In genomic region chr9:21312134-21312533, GRCm38 (mm10) we compare ENCODE assay signal across 8 mouse cellular contexts. TPM values are rescaled to one million over a fixed set of nuclear protein-coding genes. Genes with fewer than 3 reads are reported as not detected.
DNase-seq lines count a peak whose midpoint lies in the region; ATAC-seq and TF ChIP-seq lines count a peak whose summit lies in the region.

TSS of gene Ap1m2 (minus strand) at chr9:21312337.

- no peak for TF ChIP-seq POLR2A in heart, adult 2 months (IDR thresholded peaks at IDR 0.05; ENCODE audit: insufficient read depth, low read depth, low read length)

- H3K27ac ChIP-seq in heart, embryonic 16.5 days (ENCODE audit: low read length), result no peak within 1 kb of the TSS
- H3K27ac ChIP-seq in heart, adult 2 months, result no peak within 1 kb of the TSS
- H3K27ac ChIP-seq in forebrain, embryonic 12.5 days, result no peak within 1 kb of the TSS
- H3K27ac ChIP-seq in midbrain, embryonic 16.5 days (ENCODE audit: low read length), result no peak within 1 kb of the TSS

- WGBS in heart, embryonic 16.5 days, result 14% methylated on average over 35 of the region's 35 CpGs
- WGBS in heart, adult 2 months, result 26% methylated on average over 34 of the region's 35 CpGs
- 14% methylated on average over 29 of the region's 35 CpGs for WGBS in forebrain, embryonic 12.5 days
- WGBS in midbrain, embryonic 16.5 days, result 12% methylated on average over 34 of the region's 35 CpGs

- no peaks in the 10 kb centered on the region for H3K36me3 ChIP-seq in heart, embryonic 16.5 days (ENCODE audit: control insufficient read depth, insufficient read depth)
- no peaks in the 10 kb centered on the region for H3K36me3 ChIP-seq in heart, adult 2 months (ENCODE audit: control insufficient read depth, insufficient read depth, low read length)
- H3K36me3 ChIP-seq in forebrain, embryonic 12.5 days (replicated peaks), result no peaks in the 10 kb centered on the region
- H3K36me3 ChIP-seq in midbrain, embryonic 16.5 days (ENCODE audit: control insufficient read depth, insufficient read depth, low read length), result no peaks in the 10 kb centered on the region

- H3K4me3 ChIP-seq in heart, embryonic 16.5 days (ENCODE audit: low read length), result peak within 1 kb of the TSS; percentile 29
- no peak within 1 kb of the TSS for H3K4me3 ChIP-seq in heart, adult 2 months
- H3K4me3 ChIP-seq in forebrain, embryonic 12.5 days (replicated peaks), result 0 out of 2 replicates have a peak within 1 kb of the TSS, but pooled peaks have one; percentile 5
- H3K4me3 ChIP-seq in midbrain, embryonic 16.5 days (ENCODE audit: low read depth, low read length), result peak within 1 kb of the TSS; percentile 31

- H3K9ac ChIP-seq in heart, embryonic 16.5 days (ENCODE audit: low read length), result no peak within 1 kb of the TSS
- no peak within 1 kb of the TSS for H3K9ac ChIP-seq in heart, adult 2 months (ENCODE audit: low read depth, low read length)
- no peak within 1 kb of the TSS for H3K9ac ChIP-seq in forebrain, embryonic 12.5 days
- peak within 1 kb of the TSS; percentile 43; the same call in 1 of the 2 replicates for H3K9ac ChIP-seq in midbrain, embryonic 16.5 days (ENCODE audit: low read depth, low read length)

- no peaks in the 10 kb centered on the region for H3K79me2 ChIP-seq in heart, adult 2 months (replicated peaks; ENCODE audit: control insufficient read depth, insufficient read depth, low read length)

- no peak within 1 kb of the TSS for H3K4me2 ChIP-seq in heart, embryonic 16.5 days (ENCODE audit: low read depth, low read length)
- H3K4me2 ChIP-seq in forebrain, embryonic 12.5 days, result peak within 1 kb of the TSS; percentile 22
- peak within 1 kb of the TSS; percentile 47 for H3K4me2 ChIP-seq in midbrain, embryonic 16.5 days (ENCODE audit: low read length)

- TF ChIP-seq CTCF in heart, adult 2 months (IDR thresholded peaks at IDR 0.05), result no peak

- H3K9me3 ChIP-seq in heart, embryonic 16.5 days (replicated peaks; ENCODE audit: control insufficient read depth, low read length), result no peaks in the 10 kb centered on the region
- H3K9me3 ChIP-seq in forebrain, embryonic 12.5 days, result no peaks in the 10 kb centered on the region
- no peaks in the 10 kb centered on the region for H3K9me3 ChIP-seq in midbrain, embryonic 16.5 days (replicated peaks; ENCODE audit: control insufficient read depth, low read length, poor library complexity, severe bottlenecking)

- no peak for ATAC-seq in heart, embryonic 16.5 days (replicated peaks; ENCODE audit: extremely low read depth, insufficient read depth, low FRiP score)
- ATAC-seq in forebrain, embryonic 12.5 days (ENCODE audit: low FRiP score), result no peak
- no peak for ATAC-seq in midbrain, embryonic 16.5 days
- no peak for ATAC-seq in megakaryocyte, adult 5-6 weeks (ENCODE audit: poor library complexity, severe bottlenecking)

- no peak for TF ChIP-seq EP300 in heart, adult 2 months (IDR thresholded peaks at IDR 0.05; ENCODE audit: insufficient read depth, low read depth, low read length)

- H3K27me3 ChIP-seq in heart, embryonic 16.5 days (ENCODE audit: control insufficient read depth, insufficient read depth, low read length), result peaks cover 7% of the 10 kb centered on the region
- no peaks in the 10 kb centered on the region for H3K27me3 ChIP-seq in heart, adult 2 months (ENCODE audit: control insufficient read depth, insufficient read depth, low read length)
- H3K27me3 ChIP-seq in forebrain, embryonic 12.5 days, result peaks cover 24% of the 10 kb centered on the region
- H3K27me3 ChIP-seq in midbrain, embryonic 16.5 days (ENCODE audit: control insufficient read depth, insufficient read depth, low read depth, low read length), result peaks cover 14% of the 10 kb centered on the region

- DNase-seq in heart, adult 2 months, result no peak
- peak; percentile 67 to 83 for DNase-seq in kidney, postnatal 25 days
- DNase-seq in layer of hippocampus, postnatal 36 days, result no peak
- no peak for DNase-seq in layer of hippocampus, postnatal 14 days (ENCODE audit: low spot score in 2 of 2)

- intact Hi-C loops in heart, adult 2 months (cut with DNase I), result loop anchor here (2.0 to 5.0 kb wide), 3 partner anchors 27 to 155 kb away; no protein-coding TSS in a partner anchor

- peaks cover 2% of the 10 kb centered on the region; the same call in 1 of the 2 replicates for H3K4me1 ChIP-seq in heart, embryonic 16.5 days (ENCODE audit: control insufficient read depth, insufficient read depth, low read length)
- H3K4me1 ChIP-seq in heart, adult 2 months (ENCODE audit: control insufficient read depth, insufficient read depth, low read length), result peaks cover 1% of the 10 kb centered on the region; the same call in 1 of the 2 replicates
- peaks cover 6% of the 10 kb centered on the region; the same call in 1 of the 2 replicates for H3K4me1 ChIP-seq in forebrain, embryonic 12.5 days
- H3K4me1 ChIP-seq in midbrain, embryonic 16.5 days (ENCODE audit: control insufficient read depth, insufficient read depth, low read length), result no peaks in the 10 kb centered on the region

RNA-seq across cellular contexts. Expression of gene Ap1m2, which starts in this region (rescaled TPM):
- polyA plus RNA-seq in heart, embryonic 16.5 days (2015; fragmentation: Nextera tagmentation; extraction: Ambion mirVana), result 5.3 and 5.7 TPM in 2 replicates
- total RNA-seq in heart, adult 2 months (2021), result not detected
- 1.0 TPM in 1 of 2 replicates, not detected in the other for polyA plus RNA-seq in heart, adult 2 months (2012; rRNA removed)
- 3.3 TPM in 2 replicates for polyA plus RNA-seq in forebrain, embryonic 12.5 days (2016; fragmentation: Nextera tagmentation; extraction: Ambion mirVana)
- 1.6 and 2.1 TPM in 2 replicates for polyA plus RNA-seq in midbrain, embryonic 16.5 days (2015; fragmentation: Nextera tagmentation; extraction: Ambion mirVana)
- total RNA-seq in layer of hippocampus, postnatal 36 days (2021), result under 1 TPM; 0.35 to 0.57 TPM
- total RNA-seq in megakaryocyte, adult 5-6 weeks (2015), result 0.31 and 0.32 TPM in 2 replicates
- total RNA-seq in megakaryocyte, adult 5-6 weeks (2017), result 0.92 and 1.6 TPM in 2 replicates
- under 1 TPM in 1 of 2 experiments, not detected in 1; 0.50 TPM for total RNA-seq in layer of hippocampus, postnatal 14 days (2021)

Comparison
In these comparisons a context has a peak if more than half of its experiments do, and no peak if none do; other contexts are left out.
1. DNase-seq: peak in kidney, postnatal 25 days (2 of 2); none in heart, adult 2 months (0 of 2), layer of hippocampus, postnatal 36 days (0 of 2) and layer of hippocampus, postnatal 14 days (0 of 2).